11 mouse cellular contexts compared by ENCODE assay signal in the genomic region with DNA sequence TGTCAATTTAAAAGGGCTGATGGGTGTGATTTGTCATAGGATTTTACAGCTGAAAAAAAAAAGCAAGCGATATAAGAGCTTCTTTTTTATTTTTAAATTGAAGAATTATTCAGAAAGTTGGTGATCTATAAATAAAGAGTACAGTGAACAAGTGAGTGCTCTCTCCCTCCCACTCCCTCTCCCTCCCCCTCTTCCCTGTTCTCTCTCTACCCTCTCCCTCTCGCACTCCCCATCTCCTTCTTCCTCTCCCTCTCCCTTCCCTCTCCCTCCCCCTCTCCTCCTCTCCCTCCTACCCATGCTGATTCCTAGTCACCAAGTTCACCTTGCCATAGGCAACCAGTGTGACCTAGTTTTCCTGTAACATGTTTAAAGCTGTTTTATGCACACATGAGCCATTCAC.
"Had no signal": no experiment of that assay in that cellular context is flagged by ENCODE, and none has a peak within 500 bp of the region (broad histone marks: within the 10 kb centered on the region; RNA-seq: fewer than 3 reads in every experiment).

No protein-coding gene starts in this region.

- H3K9me3 ChIP-seq: limb, embryonic 15.5 days; liver, embryonic 12.5 days; midbrain, embryonic 15.5 days had no signal

- H3K27me3 ChIP-seq: limb, embryonic 15.5 days; liver, embryonic 12.5 days; midbrain, embryonic 15.5 days had no signal

- H3K27ac ChIP-seq: limb, embryonic 15.5 days; liver, embryonic 12.5 days; macrophage; midbrain, embryonic 15.5 days had no signal

- ATAC-seq: liver, embryonic 12.5 days; midbrain, embryonic 15.5 days had no signal

- H3K4me2 ChIP-seq: limb, embryonic 15.5 days; liver, embryonic 12.5 days; lung, embryonic 14.5 days; midbrain, embryonic 11.5 days; midbrain, embryonic 15.5 days had no signal

- H3K4me3 ChIP-seq: left cerebral cortex, adult 2 months; limb, embryonic 15.5 days; liver, embryonic 12.5 days; megakaryocyte, embryonic 14.5 days; midbrain, embryonic 15.5 days had no signal

- H3K36me3 ChIP-seq: limb, embryonic 15.5 days; liver, embryonic 12.5 days; midbrain, embryonic 15.5 days had no signal

- H3K9ac ChIP-seq: limb, embryonic 15.5 days; liver, embryonic 12.5 days; lung, embryonic 14.5 days; midbrain, embryonic 15.5 days had no signal

- DNase-seq: lung, embryonic 14.5 days; lung, postnatal 14 days; spleen, adult 18-20 months; thymus, postnatal 36 days had no signal

- H3K4me1 ChIP-seq: limb, embryonic 15.5 days; midbrain, embryonic 15.5 days had no signal
